Mouse (Mus musculus) lung, adult 18-20 months (tissue): ENCODE results near the gene Tob2.

ENCODE experiments used
- DNase-seq, 2 experiments: peaks; one replicate each; pipeline ENCODE4 v3.0.0; 2022; ENCODE audit warnings: mixed read lengths in 2 of 2

Gene Tob2

DNA sequence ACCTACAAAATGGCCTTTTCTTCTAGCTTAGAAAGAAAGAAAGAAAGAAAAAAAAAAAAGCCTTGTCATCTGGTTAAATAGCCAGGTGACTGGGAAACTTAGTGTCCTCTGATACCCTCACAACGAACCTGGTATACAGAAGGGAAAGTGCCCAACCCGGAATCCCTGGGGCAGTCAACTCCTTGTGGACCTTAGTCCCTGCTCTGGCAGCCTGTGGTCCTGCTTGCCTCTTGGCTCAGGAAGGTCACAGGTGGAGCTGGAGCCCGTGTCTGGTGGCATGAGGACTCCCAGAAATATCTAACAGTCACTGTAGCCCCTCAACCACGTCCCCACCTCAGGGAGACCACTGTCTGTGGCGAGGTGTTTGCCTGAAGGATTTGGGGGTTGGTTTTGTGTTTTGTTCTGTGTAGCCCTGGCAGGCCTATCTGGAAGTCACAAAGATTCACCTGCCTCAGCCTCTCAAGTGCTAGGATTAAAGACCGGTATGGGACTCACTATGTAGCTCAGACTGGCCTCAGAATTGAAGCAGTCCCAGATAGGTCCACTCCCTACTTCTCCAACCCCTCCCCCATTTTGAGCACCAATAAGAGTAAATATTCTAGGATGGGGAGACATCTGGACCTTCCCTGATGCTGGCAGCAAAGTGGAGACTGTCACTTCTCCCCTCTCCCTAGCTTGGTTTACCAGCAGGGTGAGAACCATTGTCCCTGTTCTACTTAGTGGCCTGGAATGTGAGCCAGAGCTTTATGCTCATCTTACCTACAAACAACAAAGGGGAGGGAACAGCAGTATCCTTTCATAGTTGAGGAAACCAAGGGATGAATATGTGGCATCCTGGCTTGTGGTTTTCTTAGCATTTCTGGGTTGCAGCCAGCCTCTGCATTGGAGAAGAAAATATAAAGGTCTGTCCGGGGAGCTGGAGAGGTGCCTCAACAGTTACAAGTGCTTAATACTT is 21.4 kb downstream of the Tob2 start:
- no peak for DNase-seq

DNA sequence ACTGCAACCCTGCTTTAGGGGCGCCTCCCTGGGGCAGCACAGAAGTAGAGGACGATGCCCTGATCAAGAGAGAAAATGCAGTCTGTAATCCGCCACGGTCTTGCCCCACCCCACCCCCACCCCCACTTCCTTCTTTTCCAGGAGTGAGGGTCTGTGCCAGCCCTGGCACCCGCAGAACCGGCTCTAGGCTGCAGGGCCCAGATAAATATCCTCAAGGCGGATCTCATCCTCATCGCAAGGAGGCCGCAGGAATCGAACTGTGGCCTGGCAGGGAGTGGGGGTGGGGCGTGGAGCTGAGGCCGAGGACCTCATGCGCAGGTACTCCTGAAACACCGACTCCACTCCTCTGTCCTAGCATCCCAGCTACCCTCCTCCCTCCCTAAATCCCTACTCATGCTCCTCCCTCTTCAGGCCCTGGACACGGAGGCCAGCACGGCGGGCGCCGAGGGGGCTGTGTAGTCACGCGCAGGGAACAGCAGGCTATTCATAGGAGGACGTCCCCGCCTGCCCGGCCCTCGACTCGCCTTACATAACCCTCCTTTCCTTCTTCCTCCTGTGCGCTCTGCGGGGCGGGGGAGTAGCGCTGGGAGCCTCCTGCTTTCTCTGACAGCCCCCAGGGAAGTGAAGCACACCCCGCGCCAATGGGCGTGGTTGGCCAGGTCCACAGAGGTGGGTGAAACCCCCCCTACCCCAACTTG is 22.3 kb downstream of the Tob2 start:
- peak; percentile 93 to 96 for DNase-seq

DNA sequence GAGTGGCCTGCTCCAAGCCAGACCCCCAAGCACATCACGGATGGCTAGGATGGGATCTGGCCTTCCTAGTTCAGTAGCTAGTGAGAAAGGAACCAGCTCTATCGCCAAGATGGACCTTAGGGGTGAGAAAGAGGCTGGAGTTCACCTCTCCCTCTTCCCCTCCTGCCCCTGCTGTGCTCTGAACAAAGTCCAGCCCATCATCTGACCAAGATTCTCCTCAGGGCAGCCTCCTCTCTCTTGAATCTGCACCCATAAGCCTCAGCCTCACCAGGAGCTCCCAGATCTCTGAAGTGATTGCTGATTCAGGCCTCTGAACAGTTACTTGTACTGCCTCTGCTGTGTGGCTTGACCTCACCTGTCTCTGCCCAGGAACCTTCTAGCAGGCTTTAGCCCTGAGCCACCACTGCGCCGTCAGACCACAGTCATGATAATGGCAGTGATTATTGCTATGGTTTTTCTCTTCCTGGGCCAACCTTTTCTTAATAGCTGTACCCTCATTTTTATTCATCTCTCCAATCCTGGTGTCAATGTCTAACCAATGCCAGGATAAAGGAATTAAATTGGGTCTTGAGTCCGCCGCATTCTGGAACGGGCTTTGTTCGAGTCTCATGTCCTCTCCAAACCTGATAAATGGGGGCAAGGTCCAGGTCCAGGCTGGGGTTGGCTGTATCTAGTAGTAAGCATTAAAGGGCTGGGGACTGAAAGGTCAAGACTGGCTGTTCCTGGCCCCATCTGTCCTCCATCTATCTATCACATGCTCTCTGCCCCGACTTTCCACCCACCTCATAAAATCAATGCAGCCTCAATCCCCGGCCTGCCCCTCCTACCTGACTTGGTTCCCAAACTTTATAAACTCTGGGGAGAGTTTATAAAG is 23.4 kb downstream of the Tob2 start:
- DNase-seq, result no peak

DNA sequence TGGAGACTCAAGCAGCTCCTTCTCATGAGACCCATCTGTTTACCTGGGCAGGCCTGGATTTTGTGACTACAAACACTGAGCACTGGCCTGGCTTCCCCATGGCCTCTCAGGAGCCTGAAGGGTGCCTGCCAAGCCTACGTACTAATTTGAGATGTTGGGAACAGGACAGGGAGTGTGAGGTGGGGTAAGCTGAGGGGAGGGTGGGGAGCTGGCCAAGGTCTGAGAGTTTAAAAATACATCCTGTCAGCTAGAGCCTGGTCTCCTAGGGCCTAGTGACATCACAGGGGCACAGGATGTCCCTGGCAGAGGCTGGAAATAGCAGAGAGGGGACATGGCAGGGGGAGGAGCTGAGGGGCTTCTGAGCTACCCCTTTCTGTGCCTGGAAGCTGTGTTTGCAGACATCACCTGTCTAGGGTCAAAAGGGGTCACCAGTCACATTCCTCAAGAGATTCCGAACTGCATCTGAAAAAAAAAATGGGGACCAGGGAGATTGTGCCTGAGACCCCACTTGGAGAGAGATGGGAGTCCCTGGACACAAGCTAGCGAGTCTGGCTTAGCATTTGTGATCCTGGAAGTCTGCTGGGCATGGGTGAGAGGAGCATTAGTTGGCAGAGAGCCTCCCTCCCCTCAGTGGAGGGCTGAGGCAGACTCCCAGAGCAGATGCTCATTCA is 24.3 kb downstream of the Tob2 start:
- peak in 1 of 2 experiments; percentile 51 for DNase-seq

DNA sequence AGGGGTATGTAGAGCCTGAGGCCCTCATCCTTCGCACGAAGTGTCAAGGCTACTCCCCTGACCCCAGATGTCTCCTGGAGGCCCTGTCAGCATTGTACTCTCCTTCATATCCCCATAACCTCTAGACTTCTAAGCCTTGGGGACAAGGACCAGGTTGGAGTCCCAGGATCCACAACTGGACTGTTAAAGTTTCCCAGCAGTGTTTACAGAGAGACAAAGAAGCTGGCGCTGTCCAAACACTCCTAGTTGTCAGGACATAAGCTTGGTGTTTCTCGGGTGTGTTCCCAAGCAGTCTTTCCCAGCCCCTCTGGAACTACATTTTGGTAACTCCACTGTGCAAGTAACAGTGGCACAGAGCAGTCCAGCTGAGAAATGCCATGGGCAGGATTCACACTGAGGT is 25.1 kb downstream of the Tob2 start:
- DNase-seq, result no peak

DNA sequence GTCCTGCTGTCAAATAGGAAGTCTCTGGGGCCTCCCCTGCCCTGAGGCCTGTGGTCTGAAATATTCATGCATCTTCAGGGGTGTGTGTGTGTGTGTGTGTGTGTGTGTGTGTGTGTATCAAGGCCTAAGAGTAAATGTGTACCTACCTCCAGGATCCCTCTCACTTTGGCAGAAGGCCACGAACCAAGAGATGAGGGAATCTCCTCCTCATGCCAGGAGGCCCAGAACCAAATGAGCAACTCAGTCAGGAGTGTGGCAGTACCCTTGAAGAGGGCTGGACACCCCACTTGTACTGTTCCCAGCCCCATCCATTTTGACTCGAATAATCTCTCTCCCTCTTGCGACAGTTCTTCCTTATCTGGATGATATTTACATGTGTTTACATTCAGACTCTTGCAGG is 26.4 kb downstream of the Tob2 start:
- peak in 1 of 2 experiments; percentile 36 for DNase-seq

DNA sequence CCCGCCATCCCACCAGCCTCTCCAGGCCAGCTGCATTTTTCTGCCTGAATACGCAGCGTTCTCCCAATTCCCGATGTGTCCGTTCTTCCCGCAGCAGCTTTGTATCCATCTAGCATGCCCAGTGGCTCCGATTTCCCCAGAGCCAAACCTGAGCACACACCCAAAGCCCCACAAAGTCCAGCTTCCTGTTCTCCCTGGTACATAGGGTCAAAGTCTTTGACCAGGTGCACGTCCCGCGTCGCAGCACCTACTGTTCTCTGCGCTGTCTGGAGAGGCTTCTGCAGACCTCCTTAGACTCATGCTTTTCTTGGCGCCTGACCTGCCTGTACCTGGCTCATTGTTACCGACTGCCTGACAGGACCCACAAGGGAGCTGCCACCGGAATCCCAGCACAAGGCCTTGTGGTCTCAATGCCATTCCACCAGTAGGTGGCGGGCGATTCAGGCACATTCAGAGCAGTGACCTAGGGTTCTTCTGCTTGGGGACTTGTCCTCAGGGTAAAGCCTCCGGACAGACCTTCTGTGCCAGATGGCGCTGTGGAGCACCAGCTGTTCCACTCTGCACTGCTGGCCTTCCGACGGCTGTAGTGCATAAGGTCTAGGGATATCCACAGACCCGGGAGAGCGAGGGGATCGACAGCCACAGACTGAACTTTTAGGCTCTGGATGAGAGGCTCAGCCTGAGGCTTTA is 27.3 kb downstream of the Tob2 start:
- DNase-seq, result peak; percentile 93 to 95

DNA sequence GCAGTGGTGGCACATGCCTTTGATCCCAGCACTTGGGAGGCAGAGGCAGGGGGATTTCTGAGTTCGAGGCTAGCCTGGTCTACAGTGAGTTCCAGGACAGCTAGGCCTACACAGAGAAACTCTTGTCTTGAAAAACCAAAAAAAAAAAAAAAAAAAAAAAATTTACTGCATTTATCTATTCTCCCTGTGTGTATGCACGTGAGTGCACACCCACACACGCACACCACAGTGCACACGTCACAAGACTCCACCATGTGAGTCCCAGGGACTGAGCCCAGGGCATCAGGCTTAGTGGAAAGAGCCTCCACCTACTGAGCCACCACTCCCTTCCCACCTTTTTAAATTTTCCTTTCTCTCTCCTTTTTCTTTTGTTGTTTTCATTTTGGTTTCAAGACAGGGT is 28.1 kb downstream of the Tob2 start:
- DNase-seq, result no peak

DNA sequence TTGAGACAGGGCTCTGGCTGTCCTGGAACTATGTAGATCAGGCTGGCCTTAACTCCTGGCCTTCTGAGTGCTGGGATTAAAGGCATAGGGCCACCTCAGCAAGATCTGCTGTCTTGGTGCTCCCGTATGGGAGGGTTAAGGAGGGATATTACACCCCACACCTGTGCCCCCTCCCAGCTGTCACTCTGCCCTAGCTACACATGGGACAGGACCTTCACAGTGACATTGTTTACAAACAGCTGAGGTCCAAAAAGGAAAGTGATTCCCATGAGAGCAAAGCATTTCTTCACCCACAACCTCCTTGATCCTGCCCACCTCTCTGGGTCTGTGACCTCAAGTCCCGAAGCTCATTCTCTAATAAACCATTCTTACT is 29.4 kb downstream of the Tob2 start:
- DNase-seq, result no peak

DNA sequence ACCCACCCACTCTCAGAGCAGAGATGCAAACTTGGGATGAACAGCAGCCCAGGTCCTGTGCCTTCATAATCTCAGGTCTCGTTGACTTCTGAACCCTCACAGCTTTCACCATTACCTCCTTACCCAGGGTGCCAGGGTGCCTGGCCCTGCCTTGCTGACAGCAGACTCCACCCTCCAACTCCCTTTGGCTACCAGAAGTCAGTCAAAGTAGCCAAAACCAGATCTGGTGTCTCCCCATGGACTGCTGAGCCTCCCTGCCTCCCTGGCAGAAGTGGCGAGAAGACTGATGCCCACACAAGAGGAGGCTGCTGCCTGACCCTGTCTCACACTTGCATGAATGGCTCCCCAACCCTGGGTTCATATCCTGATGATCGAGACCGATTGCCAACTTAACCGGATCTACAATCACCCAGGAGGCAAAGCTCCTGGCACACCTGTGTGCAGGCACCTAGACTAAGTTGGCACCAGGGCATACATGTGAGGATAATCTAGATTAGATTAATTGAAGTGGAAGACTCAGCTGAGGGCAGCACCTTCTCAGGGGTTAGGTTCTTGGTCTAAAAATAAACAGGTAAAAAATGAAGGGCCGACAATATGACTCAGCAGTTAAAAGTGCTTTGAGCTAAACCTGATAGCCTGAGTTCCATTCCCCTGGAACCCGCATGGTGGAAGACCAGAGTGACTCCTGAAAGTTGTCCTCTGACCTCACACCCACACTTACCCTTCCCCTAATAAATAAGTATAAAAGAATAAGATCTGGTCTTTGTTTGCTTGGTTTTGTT is 30.0 kb downstream of the Tob2 start:
- no peak for DNase-seq

DNA sequence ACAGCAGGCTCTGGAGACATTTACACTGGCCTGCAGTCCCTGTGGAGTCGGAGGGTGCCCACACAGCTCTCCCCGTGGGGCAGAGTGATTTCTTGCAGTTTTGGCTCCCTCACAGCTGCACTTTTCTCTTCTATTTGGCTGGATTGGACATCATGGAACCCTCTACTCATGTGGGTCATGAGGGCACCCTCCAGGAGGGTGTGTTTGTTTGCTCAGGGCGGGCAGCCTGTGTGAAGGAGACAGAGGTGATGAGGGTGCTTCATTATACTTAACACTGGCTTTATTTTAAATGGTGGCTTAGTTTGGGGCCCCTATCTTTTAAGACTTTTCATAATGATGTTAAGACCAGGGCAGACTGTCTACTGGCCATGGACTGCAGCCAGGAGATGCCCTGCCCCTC is 33.8 kb downstream of the Tob2 start:
- peak in 1 of 2 experiments; percentile 60 for DNase-seq

DNA sequence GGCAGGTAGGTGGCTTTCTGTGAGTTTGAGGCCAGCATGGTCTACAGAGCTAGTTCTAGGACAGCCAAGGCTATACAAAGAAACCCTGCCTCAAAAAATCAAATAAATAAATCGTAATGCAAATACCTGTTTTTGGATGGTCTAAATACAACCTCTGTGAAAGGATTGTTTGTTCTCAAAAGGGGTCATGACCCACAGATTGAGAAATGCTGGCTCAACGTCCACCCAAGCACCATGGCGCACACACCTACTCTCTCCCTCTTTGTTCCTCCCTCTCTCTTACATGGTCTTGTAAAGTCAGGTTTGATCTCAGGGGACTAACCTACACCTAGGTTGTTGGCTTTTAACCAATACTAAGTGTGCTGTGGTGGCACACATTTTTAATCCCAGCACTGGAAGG is 36.0 kb downstream of the Tob2 start:
- DNase-seq, result no peak

DNA sequence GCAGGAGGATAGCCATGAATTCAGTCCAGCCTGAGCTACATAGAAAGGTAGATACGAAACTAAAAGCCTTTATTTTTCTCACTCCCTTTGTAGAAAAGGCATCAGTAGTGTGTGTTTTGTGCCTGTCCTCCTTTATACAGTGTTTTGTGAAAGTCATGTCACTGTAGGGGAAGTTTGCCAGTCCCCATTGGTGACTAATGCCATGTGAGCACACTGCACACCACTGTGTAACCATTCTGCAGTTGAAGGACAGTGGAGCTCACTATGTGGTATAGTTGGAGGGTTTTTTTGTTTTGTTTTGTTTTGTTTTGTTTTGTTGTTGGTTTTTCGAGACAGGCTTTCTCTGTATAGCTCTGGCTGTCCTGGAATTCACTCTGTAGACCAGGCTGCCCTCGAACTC is 40.2 kb downstream of the Tob2 start:
- DNase-seq, result no peak

DNA sequence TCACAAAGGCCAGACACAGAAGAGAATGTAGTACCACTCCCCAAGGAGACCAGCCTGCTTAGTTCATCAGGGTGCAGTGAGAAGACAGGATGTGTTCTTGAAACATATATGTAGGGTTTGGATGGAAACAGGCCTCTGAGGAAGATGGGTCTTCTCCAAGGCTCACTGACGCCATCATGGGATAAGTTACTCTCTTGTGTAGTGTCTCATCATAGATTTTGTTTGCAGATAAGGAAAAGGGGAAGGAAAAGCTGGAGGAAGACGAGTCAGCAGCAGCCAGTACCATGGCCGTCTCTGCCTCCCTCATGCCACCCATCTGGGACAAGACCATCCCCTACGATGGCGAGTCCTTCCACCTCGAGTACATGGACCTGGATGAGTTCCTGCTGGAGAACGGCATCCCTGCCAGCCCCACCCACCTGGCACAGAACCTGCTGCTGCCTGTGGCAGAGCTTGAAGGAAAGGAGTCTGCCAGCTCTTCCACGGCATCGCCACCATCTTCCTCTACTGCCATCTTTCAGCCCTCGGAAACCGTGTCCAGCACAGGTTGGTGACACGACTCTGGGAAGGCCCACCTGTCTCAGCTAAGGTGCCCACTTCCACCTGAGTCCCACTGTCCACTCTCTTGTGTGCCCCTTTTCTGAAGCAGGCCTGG is 43.8 kb downstream of the Tob2 start:
- no peak for DNase-seq

DNA sequence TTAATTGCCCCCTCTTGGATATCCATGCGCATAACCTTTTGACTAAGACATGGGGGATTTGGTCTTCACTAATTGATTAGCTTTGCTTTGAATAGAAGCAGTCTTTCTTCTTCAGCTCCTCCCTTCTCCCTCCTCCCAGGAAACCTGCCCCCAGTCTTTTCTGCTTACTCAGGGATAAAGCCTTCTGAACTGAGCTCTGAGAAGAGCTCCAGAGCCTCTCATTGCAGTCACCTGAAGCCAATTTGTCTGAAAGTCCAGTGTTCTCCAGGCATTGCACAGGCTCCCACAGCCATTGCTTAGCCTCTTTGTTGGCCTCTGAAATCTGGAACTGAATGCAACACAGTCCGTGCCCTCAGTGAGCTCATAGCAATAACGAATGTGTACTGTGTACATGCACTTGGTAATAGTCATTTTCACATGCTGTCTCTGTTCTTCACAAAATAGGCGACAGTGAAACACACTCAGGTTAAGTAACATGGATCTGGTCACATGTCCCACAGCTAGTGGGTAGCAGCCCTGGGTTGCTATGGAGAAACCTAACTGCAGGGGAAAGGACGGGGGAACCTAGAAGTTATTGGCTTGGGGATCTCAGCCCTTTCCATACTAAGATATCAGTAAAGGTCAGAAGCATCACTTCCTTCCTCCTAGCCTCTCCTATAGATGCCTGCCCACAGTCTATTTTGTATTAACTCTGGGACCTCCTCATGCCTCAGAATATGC is 44.5 kb downstream of the Tob2 start:
- no peak for DNase-seq

DNA sequence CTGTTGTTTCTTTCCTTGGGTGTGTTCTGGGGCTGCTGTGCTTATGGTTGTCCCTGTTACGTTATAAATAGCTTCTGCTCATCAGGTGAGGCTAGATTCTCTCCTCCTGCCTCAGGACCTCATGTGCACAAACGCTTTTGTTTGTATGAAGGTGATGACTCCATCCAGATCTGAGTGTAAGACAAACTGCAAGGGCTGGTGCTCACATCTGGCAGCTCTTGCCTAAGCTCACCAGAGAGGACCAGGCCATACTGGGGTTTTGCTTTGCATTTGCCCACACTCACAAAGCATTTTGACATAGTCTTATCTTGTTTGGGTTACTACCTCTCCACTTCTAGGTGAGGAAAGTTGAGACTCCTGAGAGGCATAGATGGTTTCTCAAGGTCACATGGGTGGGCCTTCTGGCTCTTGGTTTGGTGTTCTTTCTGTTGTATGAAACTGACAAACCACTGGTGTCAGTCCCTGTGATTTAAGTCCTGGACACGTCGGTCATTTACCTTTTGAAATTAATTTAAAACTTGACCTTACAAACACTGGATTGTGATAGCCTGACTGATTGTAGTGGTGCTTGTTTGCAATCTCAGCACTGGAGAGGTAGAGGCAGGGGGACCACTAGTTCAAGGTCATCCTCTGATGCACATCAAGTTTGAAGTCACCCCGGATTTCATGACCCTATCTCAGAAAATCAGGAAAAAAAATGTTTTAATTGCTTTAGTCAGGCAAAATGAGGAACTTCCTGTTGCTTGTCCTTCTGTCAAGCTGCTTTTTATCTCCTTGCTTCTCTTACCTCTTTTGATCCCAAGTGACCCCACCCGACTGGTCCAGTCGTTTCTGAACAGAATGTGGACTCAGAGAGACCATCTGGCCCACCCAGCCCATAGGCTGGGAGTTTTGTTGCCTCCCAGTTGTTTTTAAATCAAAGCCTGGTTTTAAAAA is 45.6 kb downstream of the Tob2 start:
- no peak for DNase-seq

DNA sequence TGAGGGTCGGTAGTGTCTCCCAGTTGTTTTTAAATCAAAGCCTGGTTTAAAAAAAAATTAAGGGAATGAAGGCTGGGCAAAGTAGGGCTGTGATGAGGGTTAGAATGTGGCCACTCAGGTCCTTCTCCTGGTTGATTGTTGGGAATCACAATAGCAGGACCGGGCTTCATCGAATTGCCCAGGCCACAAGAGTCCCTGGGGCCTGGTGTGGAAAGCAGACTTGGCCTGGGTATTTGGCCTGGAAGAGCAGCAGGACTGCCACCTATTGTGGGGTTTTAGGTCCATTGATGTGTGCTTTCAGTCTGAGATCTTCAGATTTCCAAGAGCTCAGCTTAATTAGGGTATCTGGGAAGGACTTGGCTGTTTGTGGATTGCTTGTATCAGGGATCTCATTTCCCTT is 46.3 kb downstream of the Tob2 start:
- DNase-seq, result no peak

DNA sequence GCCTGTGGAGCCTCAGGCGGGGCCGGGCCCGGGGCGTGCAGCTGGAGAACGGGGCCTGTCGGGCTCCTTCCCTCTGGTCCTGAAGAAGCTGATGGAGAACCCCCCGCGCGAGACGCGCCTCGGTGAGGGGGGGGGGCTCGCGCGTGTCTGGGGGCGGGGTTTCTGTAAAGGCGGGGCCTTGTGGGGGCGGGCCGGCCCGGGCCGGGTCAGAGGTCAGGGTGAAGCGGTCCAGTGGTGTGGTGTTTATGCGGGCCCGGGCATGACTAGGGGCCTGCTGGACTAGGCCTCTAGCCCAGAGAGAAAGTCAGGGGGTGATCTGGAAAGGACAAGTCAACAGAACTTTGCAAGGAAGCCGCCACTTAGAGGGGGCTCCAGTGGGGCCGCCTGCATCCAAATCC is 47.0 kb downstream of the Tob2 start:
- no peak for DNase-seq
